Mouse (Mus musculus) v-Abl transformed pro-B cells (cell line): ENCODE data around the gene Acadm.

ENCODE experiments used
- in situ Hi-C, 2 experiments: fragments of 400-800 bp; cut with MboI; formaldehyde crosslinking; loops; one replicate each; pipeline ENCODE4 v1.15.1; 2025; ENCODE audit not compliant: unreplicated experiment in 2 of 2

The Acadm gene

DNA sequence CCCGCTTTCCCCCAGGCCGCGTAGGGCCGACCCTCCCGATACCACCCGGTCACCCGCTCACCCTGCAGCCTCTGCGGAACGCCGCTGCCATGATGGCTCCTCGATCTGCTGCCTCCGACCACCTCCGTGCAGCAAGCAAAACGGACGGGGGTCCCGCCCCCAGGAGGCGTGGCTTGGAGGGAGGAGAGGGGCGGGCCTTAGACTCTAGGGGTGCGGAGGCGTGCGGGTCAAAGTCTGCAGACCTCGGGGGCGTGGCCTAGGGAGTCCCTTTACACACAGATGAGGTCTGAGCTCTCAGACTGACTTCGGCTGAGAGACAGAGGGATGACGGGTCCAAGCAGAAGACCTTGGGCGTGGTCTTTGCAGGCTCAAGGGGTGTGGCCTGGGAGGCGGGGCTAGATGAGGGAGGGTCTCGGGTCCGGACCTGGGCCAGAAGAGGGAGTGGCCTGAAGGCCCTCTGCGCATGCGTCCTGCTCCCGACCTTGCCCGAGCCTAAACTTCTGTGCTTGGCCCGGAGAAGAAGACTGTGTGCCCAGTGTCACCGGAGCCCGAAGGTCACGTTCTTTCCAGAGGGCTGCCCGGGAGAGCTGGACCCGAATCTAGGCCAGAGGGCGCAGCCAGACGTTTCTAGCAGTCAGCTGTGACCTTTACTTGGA is at the start of gene Acadm:
Acadm (minus strand) TSS at position 298 of the 656 bp plus-strand sequence.
- in situ Hi-C loops = loop anchor here (10.0 to 25.0 kb wide), 5 partner anchors 1143 to 1732 kb away; partner anchors contain the start of genes Dnajb4 (in 1 of the 2), Fpgt (in 1 of the 2), Fubp1 (in 1 of the 2) and Lrriq3 (in 1 of the 2)

DNA sequence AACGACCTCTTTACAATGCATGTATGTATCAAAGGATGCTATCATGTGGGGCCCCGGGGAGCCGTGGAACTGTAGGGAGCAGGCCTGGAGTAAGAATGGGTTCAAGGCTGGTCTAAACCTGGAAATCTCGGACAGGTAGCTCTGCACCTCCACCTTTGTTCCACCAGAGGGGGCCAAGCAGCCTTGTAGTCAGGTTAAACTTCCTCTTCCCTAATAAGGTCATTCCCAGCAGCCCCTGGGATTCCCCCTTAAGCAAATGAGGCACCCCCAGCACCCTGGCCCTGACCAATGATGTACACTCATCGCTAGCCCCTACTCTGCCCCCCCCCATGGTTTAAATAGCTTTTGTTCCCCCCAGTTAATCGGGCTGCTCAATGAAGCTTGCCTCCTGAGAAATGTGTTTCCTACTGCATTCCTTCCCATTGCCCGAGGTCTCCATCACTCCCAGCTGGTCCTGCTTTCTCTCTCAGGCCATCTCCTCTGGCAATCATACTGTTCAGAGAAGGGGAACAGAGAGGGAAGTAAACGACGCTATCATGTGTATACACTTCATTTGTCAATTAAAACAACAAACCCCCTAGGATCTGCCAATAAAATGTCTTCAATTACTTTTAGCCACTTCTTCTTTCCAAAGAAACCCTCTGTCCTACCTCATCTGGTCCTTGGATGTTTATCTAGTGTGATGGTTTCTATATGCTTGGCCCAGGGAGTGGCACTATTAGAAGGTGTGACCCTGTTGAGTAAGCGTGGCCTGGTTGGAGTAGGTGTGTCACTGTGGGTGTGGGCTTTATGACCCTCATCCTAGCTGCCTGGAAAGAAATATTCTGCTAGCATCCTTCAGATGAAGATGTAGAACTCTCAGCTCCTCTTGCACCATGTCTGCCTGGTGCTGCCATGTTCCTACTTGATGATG is 40.3 kb upstream of the Acadm start:
- in situ Hi-C loops = no loop called here

DNA sequence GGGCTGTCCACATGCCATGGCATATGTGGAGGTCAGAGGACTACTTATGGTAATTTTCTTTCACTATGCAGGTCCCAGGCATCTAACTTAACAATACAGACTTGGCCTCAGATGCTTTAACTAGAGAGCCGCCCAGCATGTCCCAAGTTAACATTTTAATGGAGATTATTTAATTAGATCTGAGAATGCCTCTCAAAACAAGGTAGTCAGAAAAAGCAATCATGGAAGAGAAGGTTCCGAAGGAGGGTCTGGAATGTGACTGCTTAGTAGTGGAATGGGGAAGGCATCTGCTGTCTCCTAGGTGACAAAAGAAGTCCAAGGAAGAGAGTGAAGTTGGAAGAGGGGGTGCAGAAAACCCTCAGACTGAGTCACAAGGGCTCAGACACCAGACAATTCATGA is 36.2 kb upstream of the Acadm start:
- in situ Hi-C loops = no loop called here

DNA sequence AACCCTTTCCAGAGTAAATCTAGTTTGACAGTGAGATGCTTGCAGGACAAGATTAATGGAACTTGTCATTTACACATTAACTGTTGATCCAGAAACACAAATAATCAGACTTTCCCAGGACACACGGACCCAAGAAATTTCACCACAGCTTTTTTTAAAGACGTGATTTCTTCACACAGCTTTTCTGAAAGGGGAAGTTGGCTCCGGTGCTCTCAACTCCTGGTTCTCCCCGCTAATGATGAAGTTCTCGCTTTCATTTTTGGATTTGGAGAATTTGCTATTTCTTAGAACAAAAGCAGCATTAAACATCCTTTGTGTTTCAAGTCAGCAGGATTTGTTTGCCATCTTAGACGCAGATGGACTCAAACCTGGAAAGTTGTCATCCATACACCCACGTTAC is 31.4 kb upstream of the Acadm start:
- in situ Hi-C loops = no loop called here

DNA sequence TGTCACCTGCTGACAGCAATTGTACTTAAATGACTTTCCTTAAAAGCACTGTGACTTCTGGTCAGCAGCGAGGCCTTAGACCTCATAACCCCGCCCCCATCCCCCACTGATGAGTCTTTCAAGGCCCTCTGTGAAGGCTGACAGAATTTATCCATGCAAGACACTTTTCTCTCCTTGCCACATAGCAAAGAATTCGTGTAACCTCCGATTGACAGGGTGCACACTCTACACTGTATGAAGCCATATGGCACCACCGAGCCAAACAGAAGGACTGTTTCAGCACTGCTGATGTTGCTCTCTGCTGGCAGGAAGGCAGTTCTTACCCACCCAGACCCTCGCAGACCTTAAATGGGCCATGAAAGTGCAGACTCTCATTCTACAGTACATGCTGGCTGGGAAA is 30.6 kb upstream of the Acadm start:
- in situ Hi-C loops = no loop called here

DNA sequence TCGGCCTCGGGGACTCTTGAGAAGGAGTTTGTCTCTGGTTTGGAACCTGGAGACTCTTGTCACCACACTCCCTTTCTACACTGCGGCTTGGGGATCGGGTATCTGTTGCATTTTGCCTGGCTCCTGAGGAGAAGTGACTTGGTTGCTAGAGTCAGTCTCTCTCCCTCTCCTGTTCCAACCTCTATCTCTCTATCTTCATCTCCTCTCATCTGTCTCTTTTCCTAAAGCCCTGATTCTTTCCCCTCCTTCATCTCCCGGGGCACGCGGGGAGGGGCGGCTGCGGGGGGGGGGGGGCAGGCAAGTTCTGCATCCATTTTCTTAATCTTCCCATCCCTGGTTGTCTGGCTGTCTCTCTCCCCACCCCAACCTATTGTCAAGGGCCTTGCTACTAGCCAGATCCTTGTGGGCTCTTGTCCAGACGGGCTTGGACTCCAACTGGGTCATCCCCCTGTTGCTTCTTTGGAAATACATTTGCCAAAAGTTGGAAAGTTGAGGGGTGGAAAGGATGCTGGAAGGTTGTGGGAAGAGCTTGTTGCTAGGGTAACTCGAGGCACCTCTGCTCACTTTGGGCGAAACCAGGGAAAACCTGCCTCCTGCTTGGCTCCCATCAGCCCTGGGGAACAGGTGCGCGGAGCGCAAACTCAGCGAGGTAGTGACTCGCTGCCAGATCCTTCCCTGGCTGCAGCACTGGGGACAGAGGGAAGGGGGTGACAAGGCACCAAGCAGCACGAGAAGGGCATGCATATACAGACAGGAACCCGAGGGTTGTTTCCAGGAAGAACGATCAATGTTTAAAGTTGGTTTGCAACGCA is 29.7 kb upstream of the Acadm start:
- in situ Hi-C loops = no loop called here

DNA sequence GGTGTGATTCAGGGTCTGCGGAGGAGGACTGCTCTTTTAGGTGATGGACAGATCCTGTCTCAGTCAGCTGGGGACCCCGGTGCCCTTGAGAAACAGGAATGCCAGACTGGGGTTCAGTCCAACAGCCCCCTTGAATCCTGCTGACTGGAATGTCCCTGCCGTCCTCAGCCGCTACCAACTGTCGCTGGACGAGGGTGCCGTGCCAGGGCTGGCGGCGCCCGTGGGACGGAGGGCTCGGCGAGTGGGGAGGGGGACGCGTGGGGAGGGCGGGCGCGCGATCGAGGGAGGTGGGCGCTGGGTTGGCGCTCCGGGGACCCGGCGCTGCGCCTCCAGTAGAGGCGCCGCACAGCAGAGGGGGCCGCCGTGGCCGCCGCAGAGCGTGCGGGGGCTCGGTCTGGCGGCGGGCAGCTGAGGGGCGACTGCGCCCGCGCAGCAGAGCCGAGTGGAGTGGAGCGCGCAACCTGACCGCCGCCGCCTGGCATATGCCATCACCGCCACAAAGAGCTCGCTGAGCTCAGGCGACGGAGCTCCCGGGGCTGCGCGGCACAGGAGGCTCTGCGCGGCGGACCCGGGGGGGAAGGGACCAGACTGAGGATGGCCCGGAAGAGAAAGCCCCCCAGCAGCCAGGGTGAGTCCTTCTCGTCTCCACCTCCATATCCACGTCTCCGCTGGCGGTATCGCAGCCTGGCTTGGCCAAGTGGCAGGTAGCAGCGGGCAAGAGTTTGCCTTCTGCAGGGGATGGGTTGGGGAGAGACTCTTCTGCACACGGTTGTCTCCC is 28.9 kb upstream of the Acadm start, which contains the start of gene Slc44a5:
Slc44a5 (plus strand) TSS at position 266 of the 778 bp plus-strand sequence.
- in situ Hi-C loops = no loop called here

DNA sequence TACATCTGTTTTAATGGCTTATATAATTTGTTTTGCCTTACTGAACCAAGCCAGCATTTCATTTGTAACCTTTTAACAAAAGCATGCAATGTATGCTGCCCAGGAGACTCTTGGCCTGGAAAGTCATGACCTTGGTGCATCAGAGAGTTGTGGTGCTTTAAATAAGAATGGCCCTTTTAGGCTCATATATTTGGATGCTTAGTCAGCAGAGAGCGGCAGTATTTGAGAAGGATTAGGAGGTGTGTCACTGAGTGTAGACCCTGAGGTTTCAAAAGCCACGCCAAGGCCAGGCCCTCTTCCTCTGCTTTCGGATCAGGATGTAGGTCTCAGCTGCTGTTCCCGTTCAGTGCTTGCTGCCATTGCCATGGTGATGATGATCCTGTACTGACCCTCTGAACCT is 25.0 kb upstream of the Acadm start:
- in situ Hi-C loops = loop anchor here in 1 of 2 experiments (10.0 kb wide), 1 partner anchor 605 kb away; no protein-coding TSS in a partner anchor

DNA sequence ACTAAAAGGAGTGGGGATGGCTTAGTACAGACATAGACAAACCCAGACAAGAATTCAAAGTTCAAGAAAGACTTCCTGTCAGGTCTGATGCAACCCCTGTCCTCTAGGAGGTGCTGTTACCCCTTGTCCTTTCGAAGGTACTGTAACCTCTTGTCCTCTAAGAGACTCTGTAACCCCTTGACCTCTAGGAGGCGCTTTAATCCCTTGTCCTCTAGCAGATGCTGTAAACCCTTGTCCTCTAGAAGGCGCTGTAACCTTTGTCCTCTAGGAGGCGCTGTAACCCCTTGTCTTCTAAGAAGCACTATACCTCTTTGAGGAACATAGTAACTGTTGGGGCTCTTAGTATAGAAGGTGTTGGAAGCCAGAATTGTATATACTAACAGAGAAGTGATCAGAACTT is 24.1 kb upstream of the Acadm start:
- in situ Hi-C loops = loop anchor here in 1 of 2 experiments (10.0 kb wide), 1 partner anchor 606 kb away; no protein-coding TSS in a partner anchor

DNA sequence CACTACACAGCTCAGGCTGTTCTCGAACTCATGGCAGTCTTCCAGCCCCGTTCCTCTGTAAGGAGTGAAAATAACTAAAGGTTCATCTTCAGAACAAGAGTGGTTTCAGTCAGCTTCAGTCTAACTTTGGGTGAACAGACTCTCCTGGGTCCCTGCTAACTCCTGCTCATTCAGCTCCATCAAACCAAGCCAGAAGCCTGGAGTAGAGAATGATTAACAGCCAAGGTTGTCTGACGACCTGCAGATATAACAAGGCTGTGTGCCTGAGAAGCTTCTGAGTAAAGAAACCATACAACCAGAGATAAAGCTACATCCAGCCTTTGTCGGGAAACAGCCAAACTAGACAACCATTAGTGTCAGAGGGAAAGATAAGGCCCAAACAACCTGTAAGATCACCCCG is 23.0 kb upstream of the Acadm start:
- in situ Hi-C loops = loop anchor here in 1 of 2 experiments (10.0 kb wide), 1 partner anchor 607 kb away; no protein-coding TSS in a partner anchor

DNA sequence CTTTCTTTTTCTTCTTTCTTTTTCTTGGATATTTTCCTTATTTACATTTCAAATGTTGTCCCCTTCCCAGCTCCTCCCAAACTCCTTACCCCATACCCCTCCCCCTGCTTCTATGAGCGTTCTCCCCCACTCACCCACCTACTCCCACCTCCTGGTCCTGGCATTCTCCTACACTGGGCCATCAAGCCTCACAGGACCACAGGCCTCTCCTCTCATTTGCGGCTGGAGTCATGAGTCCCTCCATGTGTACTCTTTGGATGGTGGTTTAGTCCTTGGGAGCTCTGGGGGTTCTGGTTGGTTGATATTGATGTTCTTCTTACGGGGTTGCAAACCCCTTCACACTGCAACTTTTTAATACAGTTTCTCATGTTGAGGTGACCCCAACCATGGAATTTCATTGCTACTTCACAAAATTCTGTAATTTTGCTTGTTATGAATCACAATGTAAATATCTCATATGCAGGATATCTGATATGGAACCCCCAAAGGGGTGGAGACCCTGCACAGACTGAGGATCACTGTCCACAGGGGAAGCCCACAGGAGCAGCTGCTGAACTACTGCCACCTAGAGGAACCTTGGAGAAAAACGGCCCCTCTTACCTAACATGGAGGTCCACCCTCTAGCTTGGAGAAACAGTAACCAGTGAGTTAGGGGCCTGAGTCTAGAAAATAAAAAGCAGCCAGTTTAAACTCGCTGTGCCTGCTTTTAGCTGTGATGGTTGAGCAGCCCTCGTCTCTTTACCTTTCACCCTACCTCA is 17.4 kb upstream of the Acadm start:
- in situ Hi-C loops = loop anchor here in 1 of 2 experiments (10.0 kb wide), 1 partner anchor 613 kb away; no protein-coding TSS in a partner anchor

DNA sequence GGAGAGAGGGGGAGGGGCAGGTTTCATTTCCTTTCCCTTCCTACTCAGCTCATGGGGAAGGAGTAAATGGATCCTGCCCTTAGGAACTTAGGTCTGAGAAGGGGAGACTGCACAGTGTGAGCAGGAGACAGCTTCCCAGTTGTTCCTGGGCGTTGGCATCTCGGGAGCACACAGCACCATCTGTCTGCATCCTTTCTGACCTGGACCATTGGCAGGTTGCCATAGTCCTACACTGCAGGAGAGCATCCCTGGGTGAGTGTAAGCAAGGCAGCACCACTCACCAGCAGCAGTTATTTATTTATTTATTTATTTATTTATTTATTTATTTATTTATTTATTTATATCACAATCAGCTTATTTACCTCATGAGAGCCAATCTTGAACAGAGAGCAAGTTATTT is 16.5 kb upstream of the Acadm start:
- in situ Hi-C loops = loop anchor here in 1 of 2 experiments (10.0 kb wide), 1 partner anchor 614 kb away; no protein-coding TSS in a partner anchor

DNA sequence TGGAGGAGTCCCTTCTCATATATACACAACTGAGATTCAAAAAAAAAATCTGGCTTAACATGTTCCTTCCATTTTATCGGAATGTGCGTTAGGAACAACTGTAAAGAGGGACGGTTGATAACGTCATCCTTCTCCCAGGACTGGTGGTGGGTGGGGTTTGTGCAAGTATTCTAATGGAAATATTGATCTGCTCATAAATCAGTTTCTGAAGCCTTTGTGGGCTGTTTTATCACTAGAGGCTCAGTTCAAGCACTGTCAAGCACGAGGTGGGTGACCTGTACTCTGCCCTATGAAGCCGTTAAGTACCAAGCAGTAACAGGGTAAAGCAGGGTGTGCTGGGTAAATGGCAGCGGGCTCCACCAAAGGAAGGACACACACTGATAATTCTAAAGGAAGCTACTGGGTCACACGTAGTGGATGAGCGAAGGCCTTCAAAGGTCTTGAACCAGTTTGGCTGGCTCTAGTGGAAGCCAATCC is 15.3 kb upstream of the Acadm start:
- in situ Hi-C loops = loop anchor here (10.0 kb wide), 1 partner anchor 615 kb away; no protein-coding TSS in a partner anchor

DNA sequence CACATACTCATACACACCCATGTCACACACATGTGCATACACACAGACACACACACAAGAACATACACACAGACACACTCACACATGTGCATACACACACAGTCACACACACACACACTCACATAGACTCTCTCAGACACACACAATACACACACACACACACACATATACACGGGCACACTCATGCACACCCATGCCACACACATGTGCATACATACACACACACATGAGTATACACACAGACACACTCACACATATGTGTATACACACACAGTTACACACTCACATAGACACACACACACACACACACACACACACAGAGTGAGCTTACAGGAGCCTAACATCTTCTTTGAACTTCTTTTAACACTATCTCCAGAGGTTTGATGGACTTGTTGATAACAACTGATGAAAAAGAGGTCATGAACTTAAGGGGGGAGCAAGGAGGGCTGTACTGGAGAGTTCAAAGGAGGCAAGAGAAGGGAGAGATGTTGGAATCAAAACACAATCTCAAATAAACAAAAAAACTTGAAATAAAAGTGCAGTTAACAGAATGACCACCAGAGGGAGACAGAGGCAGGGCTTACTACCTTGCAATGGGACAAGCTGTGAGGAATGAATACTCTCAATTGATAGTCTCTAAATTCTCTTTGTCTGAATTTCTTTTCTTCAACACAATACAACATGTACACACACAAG is 14.8 kb upstream of the Acadm start:
- in situ Hi-C loops = loop anchor here in 1 of 2 experiments (10.0 kb wide), 1 partner anchor 616 kb away; no protein-coding TSS in a partner anchor

DNA sequence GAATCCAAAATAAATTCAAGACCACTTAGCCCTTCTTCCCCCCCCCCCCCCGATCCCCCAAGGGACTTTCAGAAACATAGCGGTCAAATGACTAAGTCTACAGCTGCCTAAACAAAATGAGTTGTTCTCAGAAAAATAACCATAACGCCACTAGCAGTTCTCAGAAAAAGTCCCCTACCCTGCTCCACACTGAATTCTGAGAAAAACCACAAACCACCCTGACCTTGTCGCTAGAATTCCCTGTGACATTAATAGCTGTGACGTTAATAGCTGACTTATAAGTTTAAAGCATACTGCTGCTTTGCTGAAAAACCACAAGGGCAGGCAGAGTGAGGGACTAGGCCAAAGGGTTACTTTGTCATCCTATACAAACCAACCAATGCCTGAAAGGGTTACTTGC is 13.5 kb upstream of the Acadm start:
- in situ Hi-C loops = loop anchor here in 1 of 2 experiments (10.0 kb wide), 1 partner anchor 617 kb away; no protein-coding TSS in a partner anchor

DNA sequence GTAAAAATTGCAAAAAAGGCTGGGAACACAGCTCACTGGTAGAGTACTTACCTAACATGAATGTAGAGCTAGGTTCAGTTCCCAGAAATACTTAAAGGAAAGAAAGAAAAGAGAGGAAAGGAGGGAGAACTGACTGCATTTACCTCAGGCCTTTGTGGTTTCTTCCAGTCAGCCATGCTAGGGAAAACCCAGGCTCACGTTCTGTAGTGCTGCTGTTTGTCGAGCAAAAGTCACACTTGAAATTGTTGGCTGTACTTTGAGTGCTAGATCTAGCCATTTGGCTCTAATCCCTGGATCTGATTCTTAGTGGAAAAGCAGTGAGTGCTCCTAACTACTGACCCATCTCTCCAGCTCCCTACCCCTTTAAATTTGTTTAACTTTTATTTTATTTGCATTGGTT is 3.7 kb upstream of the Acadm start:
- in situ Hi-C loops = loop anchor here (10.0 to 25.0 kb wide), 5 partner anchors 1139 to 1736 kb away; partner anchors contain the start of genes Dnajb4 (in 1 of the 2), Fpgt (in 1 of the 2), Fubp1 (in 1 of the 2) and Lrriq3 (in 1 of the 2)

DNA sequence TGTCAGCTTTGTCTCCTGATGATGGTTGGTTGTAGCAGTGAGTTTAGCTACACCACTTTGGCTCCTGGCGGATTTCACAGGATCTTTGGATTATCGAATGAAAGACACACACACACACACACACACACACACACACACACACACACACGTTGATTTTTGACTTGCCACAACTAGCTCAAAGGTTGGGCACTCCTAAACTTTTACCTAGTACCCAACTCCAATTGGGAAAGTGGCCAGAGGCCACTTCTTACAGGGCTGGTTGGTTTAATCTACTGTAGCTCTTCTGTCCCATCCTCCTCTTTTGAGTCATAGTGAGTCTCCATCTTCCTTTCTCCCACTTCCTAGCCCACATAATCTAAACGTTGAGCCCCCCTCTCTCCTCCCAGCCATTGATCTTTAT is 2.8 kb upstream of the Acadm start:
- in situ Hi-C loops = loop anchor here (10.0 to 25.0 kb wide), 5 partner anchors 1140 to 1735 kb away; partner anchors contain the start of genes Dnajb4 (in 1 of the 2), Fpgt (in 1 of the 2), Fubp1 (in 1 of the 2) and Lrriq3 (in 1 of the 2)
